Mouse (Mus musculus): ENCODE data around the gene Rpl4.

DNA sequence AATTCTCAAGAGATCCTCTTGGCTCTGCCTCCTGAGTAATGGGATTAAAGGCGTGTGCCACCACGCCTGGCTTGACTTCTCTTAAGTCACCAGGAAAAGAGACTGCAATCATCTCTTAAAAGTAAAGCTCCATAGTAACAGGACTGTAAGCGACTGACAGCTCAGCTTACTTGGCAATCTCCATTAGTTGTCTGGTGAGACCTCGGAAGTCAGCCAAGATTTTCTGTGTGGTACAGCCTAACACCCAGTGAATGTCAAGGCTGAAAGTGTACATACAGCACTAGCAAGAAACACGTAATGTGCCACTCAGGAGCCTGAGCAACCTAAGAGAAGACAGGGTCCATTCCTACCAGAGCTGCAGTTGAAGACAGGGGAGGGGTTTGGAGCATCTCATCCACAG is 12.7 kb upstream of the Rpl4 start:
- TF ChIP-seq CTCF (IDR thresholded peaks at IDR 0.05; ENCODE audit: low read depth, low read length), result no peak
- no peak for TF ChIP-seq POLR2A (IDR thresholded peaks at IDR 0.05; ENCODE audit: borderline replicate concordance, low read depth, low read length)

Measured in bone marrow macrophage, adult 2 months (primary cell).